Mouse (Mus musculus) E14TG2a.4 (cell line): ENCODE results near the gene Slc39a5.

Experiments used
- CTCF ChIP-seq: conservative IDR thresholded peaks from 2 replicates; pipeline ENCODE4 v1.5.1; 2014; ENCODE audit warnings: low read length
- NANOG ChIP-seq: IDR thresholded peaks from 2 replicates; pipeline ENCODE4 v1.6.1; 2014; ENCODE audit warnings: borderline replicate concordance, low read length, mixed read lengths
- POU5F1 ChIP-seq: IDR thresholded peaks from 2 replicates; pipeline ENCODE4 v1.6.1; 2014; ENCODE audit warnings: low read length, borderline replicate concordance

DNA sequence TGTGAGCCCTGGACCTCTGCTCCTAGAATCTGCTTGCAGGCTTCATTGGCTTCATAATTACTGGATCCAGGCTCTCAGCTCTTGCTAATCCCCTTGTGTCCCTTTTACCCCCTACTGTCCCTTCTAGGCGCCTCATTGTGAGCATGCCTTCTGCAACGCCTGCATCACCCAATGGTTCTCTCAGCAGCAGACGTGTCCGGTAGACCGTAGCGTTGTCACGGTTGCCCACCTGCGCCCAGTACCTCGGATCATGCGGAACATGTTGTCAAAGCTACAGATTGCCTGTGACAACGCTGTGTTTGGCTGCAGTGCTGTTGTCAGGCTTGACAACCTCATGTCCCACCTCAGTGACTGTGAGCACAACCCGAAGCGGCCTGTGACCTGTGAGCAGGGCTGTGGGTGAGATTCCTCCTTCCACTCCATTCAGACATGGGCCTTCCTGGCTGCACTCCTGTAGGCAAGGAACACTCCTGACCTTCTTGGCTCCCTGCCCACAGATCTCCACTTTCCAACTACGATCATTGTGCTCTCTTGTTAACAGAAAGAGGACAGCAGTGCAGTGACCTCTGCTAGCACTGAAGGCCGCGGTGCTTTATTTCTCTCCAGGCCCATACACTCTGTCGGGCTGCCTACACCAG, 34.3 kb upstream of the Slc39a5 start:
- TF ChIP-seq CTCF (no peak), POU5F1 (no peak), NANOG (no peak)
